Mouse (Mus musculus) midbrain, embryonic 14.5 days (tissue): Measurements from ENCODE around the gene Edil3. TPM values are rescaled to one million over a fixed set of nuclear protein-coding genes. Genes with fewer than 3 reads are reported as not detected.

Source experiments
- ATAC-seq: fragments of 200-750 bp; cut with Nextera tagmentation; 2 replicates; pipeline ENCODE4 v1.8.0; 2017; ENCODE audit warnings: moderate number of reproducible peaks, moderate library complexity; ENCODE audit not compliant: low FRiP score, low TSS enrichment
- DNase-seq: peaks from one replicate; pipeline ENCODE4 v3.0.0-alpha.2; 2015
- H3K27ac ChIP-seq: fragments of 300-500 bp; sonication (generic); replicated peaks from 2 replicates; pipeline ENCODE4 v1.5.1; 2014; ENCODE audit warnings: mild to moderate bottlenecking, low read depth, low read length, moderate library complexity
- H3K27me3 ChIP-seq: fragments of 300-500 bp; sonication (generic); 2 replicates; pipeline ENCODE4 v1.6.1; 2014; ENCODE audit warnings: low read length, control low read depth, mixed read lengths; ENCODE audit not compliant: control insufficient read depth, insufficient read depth
- H3K36me3 ChIP-seq: fragments of 300-500 bp; sonication (generic); 2 replicates; pipeline ENCODE4 v1.6.1; 2014; ENCODE audit warnings: low read length, control low read depth; ENCODE audit not compliant: control insufficient read depth, insufficient read depth
- H3K4me1 ChIP-seq: fragments of 300-500 bp; sonication (generic); 2 replicates; pipeline ENCODE4 v1.6.1; 2014; ENCODE audit warnings: mild to moderate bottlenecking, antibody characterized with exemption, low read length, control low read depth; ENCODE audit not compliant: control insufficient read depth, insufficient read depth
- H3K4me2 ChIP-seq: fragments of 300-500 bp; sonication (generic); 2 replicates; pipeline ENCODE4 v1.6.1; 2014; ENCODE audit warnings: mild to moderate bottlenecking, low read length, moderate library complexity
- H3K4me3 ChIP-seq: fragments of 300-500 bp; sonication (generic); replicated peaks from 2 replicates; pipeline ENCODE4 v1.5.1; 2014; ENCODE audit warnings: low read depth, low read length
- H3K9ac ChIP-seq: fragments of 300-500 bp; sonication (generic); replicated peaks from 2 replicates; pipeline ENCODE4 v1.6.1; 2014; ENCODE audit warnings: mild to moderate bottlenecking, low read length, moderate library complexity
- H3K9me3 ChIP-seq: fragments of 300-500 bp; sonication (generic); 2 replicates; pipeline ENCODE4 v1.6.1; 2016; ENCODE audit warnings: low read length, control low read depth, mixed read lengths; ENCODE audit not compliant: control insufficient read depth
- WGBS: fragments of 180-500 bp; shearing (Covaris S2); extraction: QIAGEN DNeasy Blood & Tissue Kit; methylation state at CpG from one replicate; pipeline ENCODE4 v1.1.7; 2014; 5-methylcytosine and 5-hydroxymethylcytosine counted together
- polyA plus RNA-seq: library from polyadenylated mRNA; unstranded; fragments of >200 nt; fragmentation: Nextera tagmentation; extraction: Ambion mirVana; gene quantifications from 2 replicates; pipeline ENCODE4 v1.2.1, GENCODE M21; 2014

The Edil3 gene
- polyA plus RNA-seq, 1 experiment from 2014 or later = 57.0 TPM

GRCm38 (mm10) chr13:89339776-89340175 is 518.5 kb downstream of the Edil3 start:
- Histone ChIP-seq H3K9me3 (no peaks in the 10 kb centered on the region), H3K9ac (no peak overlapping the region), H3K27me3 (no peaks in the 10 kb centered on the region), H3K36me3 (no peaks in the 10 kb centered on the region), H3K4me3 (no peak overlapping the region), H3K27ac (no peak overlapping the region), H3K4me1 (no peaks in the 10 kb centered on the region), H3K4me2 (no peak overlapping the region)
- DNase-seq = no peak
- ATAC-seq = no peak
- WGBS = 82% methylated on average over 3 of the region's 3 CpGs

- H3K27ac ChIP-seq = no peak overlapping the region
- H3K4me2 ChIP-seq = no peak overlapping the region
- no peak overlapping the region for H3K9ac ChIP-seq
- 0 out of 2 replicates have a peak, but pooled peaks cover 4% of the 10 kb centered on the region for H3K4me1 ChIP-seq
- no peaks in the 10 kb centered on the region for H3K9me3 ChIP-seq
- ATAC-seq (peak; percentile 31; the same call in 1 of the 2 replicates), DNase-seq (peak; percentile 62)
- no peaks in the 10 kb centered on the region for H3K36me3 ChIP-seq
- no peak overlapping the region for H3K4me3 ChIP-seq
- 36% methylated on average over 3 of the region's 3 CpGs for WGBS
- no peaks in the 10 kb centered on the region for H3K27me3 ChIP-seq
Measured at GRCm38 (mm10) chr13:89355234-89355633, 534.0 kb downstream of the Edil3 start.

DNA sequence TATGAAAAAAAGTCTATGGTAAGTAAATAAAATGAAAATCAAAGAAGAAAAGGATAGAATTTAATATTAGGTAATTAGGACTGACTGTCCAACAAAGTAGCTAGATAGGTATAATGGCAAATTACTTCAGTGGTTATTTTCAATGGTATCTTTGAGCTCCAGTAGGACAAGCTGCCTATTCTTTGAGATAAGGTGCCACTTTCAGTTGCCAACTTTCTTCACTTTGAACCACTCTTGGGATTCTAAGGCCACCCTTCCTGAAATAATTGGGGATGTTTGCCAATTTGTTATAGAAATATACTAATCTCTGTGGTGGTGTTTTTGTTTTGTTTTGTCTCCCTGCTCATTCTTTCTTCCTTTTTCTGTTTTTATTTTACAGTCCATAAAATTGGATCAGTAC is 537.1 kb downstream of the Edil3 start:
- ATAC-seq = no peak
- DNase-seq = no peak
- no peaks in the 10 kb centered on the region for H3K36me3 ChIP-seq
- no peak overlapping the region for H3K4me2 ChIP-seq
- no peak overlapping the region for H3K4me3 ChIP-seq
- no peaks in the 10 kb centered on the region for H3K9me3 ChIP-seq
- H3K9ac ChIP-seq = no peak overlapping the region
- H3K4me1 ChIP-seq = 0 out of 2 replicates have a peak, but pooled peaks cover 4% of the 10 kb centered on the region
- no peak overlapping the region for H3K27ac ChIP-seq
- H3K27me3 ChIP-seq = no peaks in the 10 kb centered on the region

DNA sequence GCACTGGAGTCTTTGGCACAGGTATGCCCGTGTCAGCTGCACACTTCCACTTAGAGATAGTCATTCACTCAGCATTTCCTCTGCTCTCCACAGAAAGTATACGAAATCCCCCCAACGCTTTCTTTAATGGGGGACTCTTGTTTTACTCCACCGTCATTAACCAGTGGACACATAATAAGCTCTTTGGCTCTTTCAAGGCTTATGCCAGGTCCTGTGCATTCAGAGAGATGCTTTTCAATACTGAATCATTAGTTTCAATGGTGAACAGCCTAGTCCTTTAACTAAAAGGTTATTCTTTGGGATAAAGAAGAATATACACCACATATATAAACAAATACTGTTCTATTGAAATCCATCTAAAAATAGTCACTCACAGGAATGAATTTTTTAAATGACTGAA is 541.0 kb downstream of the Edil3 start:
- Histone ChIP-seq H3K27me3 (no peaks in the 10 kb centered on the region), H3K4me2 (no peak overlapping the region), H3K4me1 (no peaks in the 10 kb centered on the region), H3K9ac (no peak overlapping the region), H3K9me3 (no peaks in the 10 kb centered on the region), H3K4me3 (no peak overlapping the region), H3K36me3 (no peaks in the 10 kb centered on the region), H3K27ac (no peak overlapping the region)
- DNase-seq (no peak), ATAC-seq (no peak)
- 86% methylated on average over 4 of the region's 4 CpGs for WGBS

- H3K9ac ChIP-seq = no peak overlapping the region
- DNase-seq (no peak), ATAC-seq (no peak)
- H3K4me2 ChIP-seq = no peak overlapping the region
- no peaks in the 10 kb centered on the region for H3K4me1 ChIP-seq
- no peaks in the 10 kb centered on the region for H3K9me3 ChIP-seq
- H3K4me3 ChIP-seq = no peak overlapping the region
- H3K36me3 ChIP-seq = no peaks in the 10 kb centered on the region
- no peaks in the 10 kb centered on the region for H3K27me3 ChIP-seq
- no peak overlapping the region for H3K27ac ChIP-seq
Measured at GRCm38 (mm10) chr13:89371253-89371652, 550.0 kb downstream of the Edil3 start.

DNA sequence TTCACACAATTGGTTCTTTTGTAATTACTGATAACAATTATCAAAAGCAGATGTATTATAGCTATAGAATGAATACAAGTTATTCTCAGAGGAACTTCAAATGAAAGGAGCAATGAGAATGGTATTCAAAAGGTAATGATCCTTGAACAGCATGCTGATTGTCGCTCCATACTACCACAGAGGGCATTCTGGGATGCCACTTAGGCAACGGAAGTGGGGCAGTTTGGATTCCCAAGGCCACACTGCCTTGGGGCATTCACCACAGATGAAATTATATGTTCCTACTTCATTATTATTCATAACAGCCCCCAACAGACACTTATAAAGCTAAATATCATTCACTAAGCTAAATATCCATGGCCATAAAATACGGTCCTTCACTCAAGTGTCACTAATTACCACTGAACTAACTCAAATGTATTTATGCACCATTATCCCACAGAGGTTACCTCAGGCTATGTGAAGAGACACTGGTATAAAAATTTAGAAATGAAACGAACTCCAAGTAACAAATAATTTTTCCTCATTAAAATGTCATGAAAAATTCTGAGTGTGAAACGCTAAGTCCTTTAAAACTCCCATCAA is 550.5 kb downstream of the Edil3 start:
- ATAC-seq (peak; percentile 46; the same call in 1 of the 2 replicates), DNase-seq (peak; percentile 32)
- no peak overlapping the region for H3K4me3 ChIP-seq
- no peak overlapping the region for H3K27ac ChIP-seq
- no peaks in the 10 kb centered on the region for H3K4me1 ChIP-seq
- H3K9ac ChIP-seq = no peak overlapping the region
- no peaks in the 10 kb centered on the region for H3K27me3 ChIP-seq
- H3K36me3 ChIP-seq = no peaks in the 10 kb centered on the region
- no peak overlapping the region for H3K4me2 ChIP-seq
- no peaks in the 10 kb centered on the region for H3K9me3 ChIP-seq
- WGBS = 53% methylated on average over 5 of the region's 5 CpGs
